Mouse (Mus musculus): ENCODE data around the gene Phpt1. TPM values are rescaled to one million over a fixed set of nuclear protein-coding genes. Genes with fewer than 3 reads are reported as not detected.

Gene Phpt1
- total RNA-seq (2022): 10 to 100 TPM; 57.8 to 72.0 (median 64.7) TPM

DNA sequence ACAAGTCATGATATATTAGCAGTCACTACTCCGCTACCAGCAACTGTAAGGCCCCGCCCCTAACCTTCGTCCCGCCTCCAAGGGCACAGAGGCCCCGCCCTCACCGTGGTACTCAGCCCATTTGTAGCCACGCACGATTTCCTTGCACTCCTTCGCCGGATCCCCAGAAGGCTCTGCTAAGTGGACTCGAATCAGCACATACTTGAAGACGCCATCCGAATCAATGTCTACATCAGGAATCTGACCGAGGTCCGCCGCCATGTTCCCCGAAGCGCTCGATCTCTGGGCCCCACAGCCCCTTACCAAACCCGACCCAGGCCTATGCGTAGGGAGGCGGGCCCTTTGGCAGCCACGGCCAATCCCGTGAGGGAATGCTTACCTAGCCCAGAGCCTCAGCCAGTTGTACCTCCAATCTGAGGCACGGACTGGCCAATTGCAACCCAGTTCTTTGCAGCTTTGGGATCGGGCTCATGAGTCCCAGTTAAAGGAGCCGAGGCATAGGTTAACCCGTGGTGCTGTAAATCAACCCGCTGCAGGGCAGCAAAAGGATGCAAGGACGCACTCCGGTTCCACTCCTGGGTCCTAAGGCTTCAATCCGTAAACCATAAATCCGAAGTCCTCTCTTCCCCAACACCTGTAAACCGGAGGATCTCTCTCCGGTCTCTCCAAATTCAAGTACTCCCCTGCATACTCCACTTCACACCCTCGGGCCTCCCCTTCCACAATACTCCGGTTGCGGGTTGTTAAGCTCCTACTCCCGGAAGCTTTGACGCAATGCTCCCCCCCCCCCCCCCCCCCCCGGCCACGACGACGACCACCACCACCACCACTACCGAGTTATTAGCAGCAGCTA, at the start of gene Phpt1, which contains the start of gene Mamdc4:
Gene Phpt1 (minus strand): TSS at position 646 of the 853 bp plus-strand sequence.
Gene Mamdc4 (minus strand): TSS at position 267 of the 853 bp plus-strand sequence.
- DNase-seq (ENCODE audit: low spot score in 2 of 2): peak; percentile 96 to 97

DNA sequence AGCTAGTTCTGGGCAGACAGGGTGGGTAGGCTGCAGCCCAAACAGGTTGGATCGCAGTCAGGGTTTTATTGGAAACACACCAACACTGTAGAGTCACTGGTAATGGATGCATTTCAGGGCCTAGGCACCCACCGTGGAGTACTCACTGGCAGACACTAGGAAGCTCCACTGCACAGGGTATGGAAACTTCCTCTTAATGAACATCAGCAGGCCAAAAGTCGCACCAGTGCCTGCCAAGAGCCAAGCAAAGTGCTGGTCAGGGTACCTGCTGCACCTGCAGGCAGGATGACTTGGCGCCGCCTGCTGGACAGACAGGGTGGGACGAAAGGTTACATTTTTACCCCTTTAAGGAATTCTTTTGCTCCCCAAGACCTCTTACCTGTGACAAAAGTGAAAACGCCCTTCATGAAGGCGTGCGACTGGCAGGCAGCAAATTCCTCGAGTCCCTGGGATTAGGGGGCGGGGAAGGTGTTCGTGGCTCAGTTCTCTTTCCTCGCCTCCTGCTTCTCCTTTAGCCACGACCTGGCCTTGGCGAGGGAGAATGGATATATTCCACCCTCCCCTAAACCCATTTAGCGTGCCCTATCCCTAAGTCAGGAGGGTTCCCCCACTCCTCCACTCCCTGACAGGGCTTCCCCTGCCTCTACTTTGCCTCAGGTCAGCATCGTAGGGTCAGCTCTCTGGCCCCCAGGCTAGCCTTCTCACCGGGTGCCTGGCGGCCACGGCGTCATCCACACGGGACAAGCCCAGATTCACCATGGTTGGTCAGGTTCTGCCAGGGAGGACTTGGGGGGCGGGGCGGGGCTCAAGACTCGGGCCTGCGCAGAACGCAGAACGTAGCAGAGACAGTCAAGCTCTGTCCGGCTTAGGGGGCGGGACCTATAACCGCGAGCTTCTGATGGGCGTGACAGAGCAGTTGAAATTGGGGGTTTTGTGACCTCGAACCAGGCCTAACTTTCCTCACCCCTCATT, 46.5 kb upstream of the Phpt1 start, which contains the start of gene Tmem141:
Gene Tmem141 (minus strand): TSS at position 777 of the 972 bp plus-strand sequence.
- peak; percentile 67 to 91 for DNase-seq (ENCODE audit: low spot score in 2 of 2)

DNA sequence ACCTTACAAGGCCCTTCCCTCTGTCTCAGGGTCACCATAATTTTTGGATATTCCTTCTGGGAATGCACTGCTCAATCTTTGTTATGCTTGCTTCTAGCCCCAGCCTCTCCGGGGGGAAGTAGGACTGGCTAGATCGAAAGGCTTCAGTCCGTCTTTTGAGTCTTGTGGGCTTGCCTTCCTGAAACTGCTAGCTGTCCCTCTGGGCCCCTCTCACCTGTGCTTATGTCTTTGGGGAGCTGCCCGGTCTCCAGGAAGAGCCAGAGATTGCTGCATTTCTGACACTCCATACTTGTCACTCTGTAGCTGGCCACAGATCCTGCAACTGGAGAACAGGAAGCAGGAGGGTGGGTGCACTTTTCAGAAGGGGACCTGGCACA, 45.8 kb upstream of the Phpt1 start:
- no peak for DNase-seq (ENCODE audit: low spot score in 2 of 2)

DNA sequence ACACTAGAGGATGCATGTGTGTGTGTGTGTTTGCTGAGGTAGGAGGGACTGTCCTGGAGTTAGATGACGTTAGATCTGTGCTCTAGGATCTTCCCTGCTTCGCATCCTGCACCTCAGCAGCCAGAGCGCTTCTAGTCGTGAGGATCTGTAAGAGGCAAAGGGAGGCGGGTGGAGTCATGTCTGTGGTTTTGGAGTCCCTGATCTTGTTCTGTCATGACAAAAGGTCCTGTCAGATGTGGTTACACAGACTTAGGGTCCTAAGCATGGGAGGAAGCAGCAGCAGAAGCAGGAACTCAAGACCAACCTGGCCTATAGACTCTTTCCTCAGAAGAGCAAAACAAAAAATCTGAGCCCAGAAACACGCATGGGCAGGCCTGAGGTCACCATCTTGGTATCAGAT, 45.4 kb upstream of the Phpt1 start:
- no peak for DNase-seq (ENCODE audit: low spot score in 2 of 2)

DNA sequence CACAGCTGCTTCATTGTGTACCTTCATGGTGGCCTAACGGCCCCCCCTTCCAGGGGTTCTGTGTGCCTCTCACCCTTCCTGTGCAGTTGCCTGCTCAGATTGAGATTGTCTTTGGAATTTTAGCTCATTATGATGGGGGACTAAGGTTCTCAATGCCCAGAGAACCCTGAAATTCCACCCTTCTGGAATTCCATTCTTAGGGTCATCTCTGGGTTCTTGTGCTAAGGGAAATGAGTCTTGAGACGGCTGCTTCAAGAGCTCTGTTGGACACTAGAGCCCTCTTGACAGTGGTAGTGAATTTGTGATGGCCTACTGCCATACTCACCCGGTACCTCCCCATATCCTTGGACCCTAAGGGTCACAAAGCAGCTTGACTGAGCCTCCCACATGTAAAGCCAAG, 42.6 kb upstream of the Phpt1 start, which contains the start of gene Ccdc183:
Gene Ccdc183 (minus strand): TSS at position 101 of the 400 bp plus-strand sequence.
- no peak for DNase-seq (ENCODE audit: low spot score in 2 of 2)

DNA sequence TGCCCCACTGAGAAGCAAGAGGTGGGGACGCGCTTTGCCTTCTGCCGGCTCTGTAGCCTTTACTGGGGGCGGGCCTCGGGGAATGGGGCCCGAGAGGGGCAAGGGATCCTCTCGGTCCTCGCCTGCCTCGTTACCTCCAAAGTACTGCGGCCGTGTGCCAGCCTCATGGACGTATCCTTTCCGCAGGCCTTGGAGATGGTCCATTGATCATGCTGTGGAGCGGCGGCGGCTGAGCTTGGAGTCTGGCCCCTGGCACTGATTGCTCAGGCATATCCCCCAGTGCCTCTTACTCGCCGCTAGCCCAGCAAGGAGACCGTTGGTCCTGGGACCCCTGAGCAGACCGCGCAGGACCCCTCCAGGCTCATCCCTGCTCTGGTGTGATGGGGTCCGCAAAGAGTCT, 41.4 kb upstream of the Phpt1 start:
- no peak for DNase-seq (ENCODE audit: low spot score in 2 of 2)

DNA sequence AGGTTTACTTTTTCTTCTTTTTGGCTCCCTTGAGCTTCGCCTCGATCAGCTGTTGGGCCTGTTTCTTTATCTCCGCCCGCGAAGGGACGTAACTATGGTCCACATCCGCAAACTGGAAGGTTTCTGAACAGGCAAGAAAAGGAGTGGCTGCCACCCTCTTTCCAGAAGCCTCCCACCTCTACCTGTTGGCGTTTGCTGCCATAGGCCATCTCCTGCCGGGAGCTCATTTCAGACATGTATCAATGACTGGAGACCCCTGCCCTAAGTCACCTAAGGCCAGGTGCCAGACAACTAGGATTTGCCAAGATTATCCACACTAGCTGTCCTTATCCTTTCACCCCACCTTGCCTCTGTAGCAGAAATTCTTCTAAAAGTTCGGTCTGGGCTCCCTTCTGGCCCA, 33.6 kb upstream of the Phpt1 start:
- DNase-seq (ENCODE audit: low spot score in 2 of 2): no peak

DNA sequence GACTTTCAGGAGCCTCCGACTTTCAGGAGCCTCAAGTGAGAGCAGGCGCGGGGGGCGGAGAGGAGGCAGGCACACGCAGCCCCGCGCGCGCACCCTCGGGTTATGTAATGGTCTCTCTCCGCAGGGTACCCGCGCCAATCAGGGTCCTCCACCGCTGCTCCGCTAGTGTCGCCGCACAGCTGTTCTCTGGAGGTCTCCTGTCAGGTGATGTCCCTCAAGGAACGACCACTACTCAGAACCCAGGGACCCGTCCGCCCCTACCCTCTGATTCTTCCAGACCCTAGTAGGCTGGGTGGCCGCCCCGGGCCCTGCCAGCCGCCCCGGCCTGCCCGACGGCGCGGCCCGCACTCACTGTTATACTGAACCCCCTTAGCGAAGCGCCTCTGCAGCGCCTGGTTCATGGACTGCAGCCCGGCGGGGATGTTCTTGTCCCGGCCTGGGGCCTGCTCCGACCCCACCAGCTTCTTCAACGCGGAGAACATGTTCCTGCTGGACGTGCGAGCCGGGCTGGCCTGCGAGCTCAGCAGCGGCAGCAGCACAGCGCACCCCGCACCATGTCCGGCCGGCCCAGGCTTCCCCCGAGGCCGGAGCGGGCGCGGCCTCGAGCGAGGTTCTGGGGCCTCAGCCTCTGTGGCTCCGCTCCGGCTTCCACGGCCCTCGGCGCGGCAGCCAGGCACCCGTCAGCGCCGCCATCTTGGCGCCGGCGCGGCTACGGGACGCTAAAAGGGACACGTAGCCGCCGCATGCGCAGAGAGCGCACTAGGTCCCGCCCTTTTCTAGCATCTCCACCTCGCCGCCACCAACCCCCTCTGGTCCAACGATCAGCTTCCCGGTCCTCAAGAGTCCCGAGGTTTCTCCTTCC, 33.0 kb upstream of the Phpt1 start, which contains the start of gene Rabl6:
Gene Rabl6 (minus strand): TSS at position 761 of the 862 bp plus-strand sequence.
- DNase-seq (ENCODE audit: low spot score in 2 of 2): peak; percentile 84 to 85

DNA sequence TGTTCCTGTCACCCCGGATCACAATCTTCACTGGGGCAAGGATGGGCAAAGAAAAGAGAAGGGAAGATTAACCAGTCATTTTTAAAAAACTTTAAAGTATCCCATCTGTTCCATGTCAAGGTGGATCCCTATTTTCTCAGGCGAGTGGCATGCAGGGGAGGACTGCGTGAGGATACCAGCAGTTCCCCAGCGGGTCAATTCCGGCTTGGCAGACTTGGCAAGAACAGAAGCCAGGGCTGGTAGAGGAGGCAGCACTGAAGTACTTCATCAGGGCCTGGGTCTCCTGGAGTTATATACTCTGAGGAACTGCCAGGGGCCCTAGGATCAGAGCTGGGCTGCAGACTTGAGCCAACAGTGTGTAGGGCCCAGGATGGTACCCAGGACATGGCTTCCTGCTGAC, 27.5 kb upstream of the Phpt1 start:
- no peak for DNase-seq (ENCODE audit: low spot score in 2 of 2)

DNA sequence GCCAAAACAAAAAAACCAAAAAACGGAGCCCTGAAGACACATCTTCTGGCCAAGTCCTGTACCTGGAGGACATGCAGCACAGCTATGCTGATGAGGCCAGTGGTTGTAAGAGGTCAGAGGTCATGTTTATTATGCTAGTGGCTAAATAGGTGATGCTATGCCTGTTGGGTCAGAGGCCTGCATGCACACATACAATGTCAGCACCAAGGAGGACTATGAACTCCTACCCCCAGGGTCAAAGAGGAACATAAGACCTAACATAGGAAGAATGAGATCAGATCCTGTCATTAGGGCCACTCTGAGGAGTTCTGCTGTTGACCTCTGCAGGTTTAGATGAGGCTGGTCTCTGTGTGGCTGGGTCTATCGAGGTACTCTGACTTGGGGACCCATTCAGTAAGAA, 25.0 kb upstream of the Phpt1 start:
- no peak for DNase-seq (ENCODE audit: low spot score in 2 of 2)

DNA sequence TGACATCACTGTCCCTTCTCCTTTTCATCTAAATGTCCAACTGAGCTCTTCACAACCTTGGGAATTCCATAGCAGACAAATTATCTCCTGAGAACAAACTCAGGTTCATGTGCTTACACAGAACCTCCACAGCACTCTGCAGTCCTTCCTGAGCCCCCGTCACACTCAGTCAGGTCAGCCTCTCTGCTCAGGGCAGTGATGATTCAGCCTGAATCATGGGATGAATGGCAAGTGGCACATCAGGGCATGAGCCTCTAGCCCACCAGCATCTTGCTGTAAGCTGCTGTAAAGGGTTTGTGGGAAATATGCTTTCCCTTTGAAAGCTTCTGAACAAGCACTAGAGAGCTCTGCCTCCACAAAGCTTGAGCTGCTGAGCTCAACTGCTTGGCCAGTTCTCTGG, 23.7 kb upstream of the Phpt1 start:
- no peak for DNase-seq (ENCODE audit: low spot score in 2 of 2)

DNA sequence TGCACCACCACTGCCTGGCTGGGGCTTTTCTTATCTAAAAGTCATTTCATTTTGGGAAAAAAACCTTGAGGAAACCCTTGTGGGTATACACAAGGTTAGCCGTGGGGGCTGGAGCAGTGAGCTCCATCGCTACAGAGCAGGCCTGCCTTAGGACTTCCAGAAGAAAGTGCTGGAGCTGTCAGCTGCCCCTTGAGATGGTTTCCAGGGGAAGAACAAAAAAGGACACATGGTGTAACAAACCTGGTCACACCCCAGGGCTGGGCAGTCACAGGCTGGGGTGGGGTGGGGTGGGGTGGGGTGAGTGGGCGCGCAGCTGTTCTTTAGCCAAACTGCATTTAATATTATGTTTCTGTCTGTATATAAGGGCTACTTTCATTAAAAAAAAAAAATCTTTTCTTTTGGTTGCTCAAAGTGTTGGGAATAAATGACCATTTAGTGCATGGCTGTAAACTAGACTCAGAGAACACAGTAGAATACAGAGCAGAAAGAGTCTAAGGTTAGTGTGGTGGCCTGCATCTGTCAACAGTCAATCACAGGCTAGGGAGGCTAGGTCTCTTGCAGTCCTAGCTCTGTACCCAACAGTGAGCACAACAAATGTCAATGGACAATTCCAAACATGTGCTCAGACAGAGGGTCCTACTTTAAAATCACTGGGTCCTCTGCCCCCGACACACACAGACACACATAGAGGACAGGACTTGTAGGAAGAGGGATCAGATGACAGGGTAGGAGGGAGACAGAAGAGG, 21.9 kb upstream of the Phpt1 start:
- DNase-seq (ENCODE audit: low spot score in 2 of 2): no peak

DNA sequence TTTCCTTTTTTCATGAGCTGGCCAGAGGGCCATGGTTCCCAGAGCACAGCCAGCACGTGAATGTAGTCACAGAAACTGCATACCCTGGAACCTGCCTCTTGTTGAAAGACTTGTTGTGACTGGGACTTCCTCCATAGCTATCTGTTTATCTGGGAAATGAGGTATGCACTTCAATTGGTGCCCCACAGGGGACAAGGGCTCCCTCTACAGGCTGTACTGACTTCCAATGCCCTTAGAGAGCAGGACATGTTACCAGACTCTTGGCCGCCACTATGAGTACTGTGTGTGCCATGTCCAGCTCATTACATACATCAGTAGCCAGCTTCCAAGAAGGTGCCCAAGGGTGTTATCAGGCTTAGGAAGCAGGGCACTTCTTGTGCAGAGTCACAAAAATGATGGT, 16.8 kb upstream of the Phpt1 start:
- DNase-seq (ENCODE audit: low spot score in 2 of 2): no peak

DNA sequence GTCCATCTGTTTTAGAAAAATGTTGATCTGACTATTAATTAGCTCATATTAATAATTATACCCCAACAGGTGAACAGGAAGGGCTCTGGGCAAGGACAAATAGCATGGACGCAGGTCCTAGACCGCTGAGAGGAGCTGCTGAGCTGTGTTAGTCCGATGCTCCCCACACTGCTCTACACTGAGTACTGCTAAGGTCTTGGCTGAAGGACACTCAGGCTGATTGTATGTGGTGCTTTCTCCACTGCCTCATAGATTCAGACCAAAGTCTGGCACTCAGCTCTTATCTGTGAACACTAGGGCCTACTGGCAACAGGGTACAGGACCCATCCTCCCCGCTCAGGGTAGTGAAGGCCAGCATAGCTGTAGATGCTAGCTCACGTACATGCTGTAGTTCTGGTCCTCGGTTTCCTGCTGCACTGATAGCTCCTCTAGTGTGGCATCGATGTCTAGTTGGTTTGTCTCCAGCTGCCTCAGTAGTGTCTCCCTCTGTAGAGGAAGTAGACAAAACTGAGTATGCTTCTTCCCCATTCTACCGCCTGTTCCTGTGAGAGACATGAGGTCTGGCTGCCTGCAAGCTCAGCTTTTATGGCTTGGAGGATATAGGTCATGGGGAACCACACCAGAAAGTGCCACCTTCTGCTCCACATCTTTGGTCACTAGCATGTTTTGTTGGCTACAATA, 13.3 kb upstream of the Phpt1 start:
- no peak for DNase-seq (ENCODE audit: low spot score in 2 of 2)

DNA sequence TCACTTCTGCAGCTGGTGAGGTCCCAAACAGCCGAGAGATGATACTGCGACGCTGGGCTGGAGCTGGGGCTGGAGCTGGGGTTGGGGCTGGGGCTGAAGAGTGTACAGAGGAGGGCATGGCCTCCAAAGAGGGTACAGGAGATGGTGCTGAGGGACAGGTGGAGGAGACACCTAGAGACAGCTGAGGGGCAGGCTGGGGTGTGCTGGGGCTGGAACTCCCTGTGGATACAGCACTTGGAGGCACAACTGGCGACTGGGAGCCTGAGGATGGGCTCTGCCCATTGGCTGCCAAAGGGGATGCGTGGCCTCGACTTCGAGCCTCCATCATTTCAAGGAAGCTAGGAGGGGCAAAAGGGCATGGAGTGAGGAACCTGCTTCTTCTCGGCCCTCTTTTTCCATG, 12.3 kb upstream of the Phpt1 start:
- no peak for DNase-seq (ENCODE audit: low spot score in 2 of 2)

DNA sequence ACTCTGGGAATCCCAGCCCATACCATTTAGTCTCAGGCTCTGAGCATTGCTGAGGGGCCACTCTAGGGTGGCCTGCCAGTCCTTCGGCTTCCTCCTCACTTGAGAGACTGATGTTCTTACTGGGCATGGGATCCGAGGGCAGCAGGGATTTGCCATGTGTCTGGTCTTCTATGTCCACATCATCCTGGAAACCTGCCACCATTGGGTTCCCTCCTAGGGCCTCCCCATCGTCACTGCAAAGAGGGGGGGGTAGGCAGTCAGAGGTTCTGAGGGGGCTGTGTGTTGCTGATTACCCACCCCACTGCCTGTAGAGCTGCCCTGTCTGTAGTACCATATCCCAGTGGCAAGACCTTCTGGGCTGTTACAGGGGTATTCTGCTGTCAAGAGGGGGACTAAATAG, 10.6 kb upstream of the Phpt1 start:
- no peak for DNase-seq (ENCODE audit: low spot score in 2 of 2)

DNA sequence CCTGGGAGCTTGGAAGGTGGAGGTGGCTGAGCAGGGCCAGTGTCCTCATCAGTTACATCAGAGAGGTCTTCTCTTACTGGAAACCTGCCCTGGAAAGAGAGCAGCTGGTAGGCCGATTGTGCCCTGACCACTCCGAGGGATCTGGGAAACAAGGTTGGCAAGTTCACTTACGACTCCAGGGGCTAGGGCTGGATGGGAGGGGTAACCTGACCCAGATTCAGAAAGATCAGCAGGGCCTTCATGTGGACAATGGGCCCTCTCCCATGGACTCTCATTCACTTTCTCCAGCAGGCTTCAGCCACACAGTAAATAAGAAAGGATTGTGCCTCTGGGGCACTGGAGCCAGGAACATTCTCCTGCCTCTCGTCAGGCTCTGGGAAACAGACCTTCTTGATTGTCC, 9.8 kb upstream of the Phpt1 start:
- DNase-seq (ENCODE audit: low spot score in 2 of 2): peak in 1 of 2 experiments; percentile 48

DNA sequence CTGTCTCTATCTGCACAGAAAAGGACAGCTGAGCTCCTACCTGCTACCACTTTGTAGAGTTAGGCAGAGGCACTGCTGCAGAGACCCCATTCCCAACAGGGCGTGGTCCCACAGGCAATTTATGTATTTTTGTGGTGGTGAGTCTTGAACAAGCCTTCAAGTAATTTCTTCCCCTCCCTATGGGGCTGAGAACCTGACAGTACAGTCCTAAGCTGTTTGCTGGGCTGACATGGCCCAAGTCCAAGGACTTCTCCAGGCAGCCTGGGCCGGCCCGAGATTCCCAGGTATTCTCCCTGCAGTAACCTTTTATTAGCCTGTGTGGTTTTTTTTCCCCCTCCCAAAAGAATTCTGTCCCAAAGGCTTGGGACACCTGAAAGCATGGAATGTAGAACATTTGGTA, 9.1 kb upstream of the Phpt1 start:
- DNase-seq (ENCODE audit: low spot score in 2 of 2): no peak

DNA sequence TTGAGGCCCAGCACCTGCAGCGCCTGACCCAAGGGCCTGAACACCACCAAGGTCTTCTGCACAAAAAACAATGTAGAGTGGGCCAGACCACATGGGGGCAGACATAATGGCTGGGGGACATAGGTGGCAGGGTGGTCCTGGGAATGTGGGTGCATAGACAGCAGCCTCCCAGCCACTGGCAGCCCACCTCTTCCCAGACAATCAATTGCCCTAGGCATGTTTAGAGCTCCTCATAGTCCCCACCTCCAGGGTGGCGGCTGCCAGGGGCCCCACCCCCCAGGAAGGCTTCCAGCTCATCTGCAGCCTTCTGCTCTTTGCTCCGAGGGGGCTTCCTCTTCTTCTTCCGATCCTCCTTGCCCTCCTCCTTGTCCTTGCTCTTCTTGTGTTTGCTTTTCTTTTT, 8.5 kb upstream of the Phpt1 start:
- DNase-seq (ENCODE audit: low spot score in 2 of 2): no peak

DNA sequence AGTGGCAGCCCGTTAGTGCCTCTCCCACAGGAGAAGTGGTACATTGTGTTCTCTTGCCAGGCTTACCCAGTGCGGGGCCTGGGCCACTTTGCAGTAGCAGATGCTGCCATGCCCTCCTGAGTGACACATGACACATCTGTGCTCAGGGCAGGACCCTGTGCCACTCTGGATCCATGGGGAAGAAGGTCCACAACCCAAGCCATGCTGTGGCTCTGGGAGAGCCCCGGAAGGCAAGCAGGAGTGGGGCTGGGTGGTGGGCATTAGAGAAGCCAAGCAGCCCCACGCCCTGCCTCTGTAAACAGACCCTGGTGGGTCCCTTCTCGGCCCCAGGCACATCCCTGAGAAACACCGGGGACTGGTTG, 8.1 kb upstream of the Phpt1 start:
- DNase-seq (ENCODE audit: low spot score in 2 of 2): peak in 1 of 2 experiments; percentile 35

Data from left cerebral cortex, adult 8-10 months (tissue).